Mouse (Mus musculus) myocyte (in vitro differentiated cells): ENCODE data around the gene Siah1a.

Source experiments
- CEBPB ChIP-seq: IDR thresholded peaks from 2 replicates; pipeline ENCODE4 v1.6.1; 2011; ENCODE audit warnings: mild to moderate bottlenecking, moderate library complexity; ENCODE audit not compliant: poor library complexity, insufficient read depth, severe bottlenecking
- E2F4 ChIP-seq: IDR thresholded peaks from one replicate; pipeline ENCODE4 v1.6.1; 2011; ENCODE audit warnings: mild to moderate bottlenecking, control low read depth, moderate library complexity; ENCODE audit not compliant: insufficient read depth
- MYOD1 ChIP-seq, 3 experiments: IDR thresholded peaks; one replicate each; pipeline ENCODE4 v1.6.1; 2011; ENCODE audit warnings: control low read depth in 2 of 3, low read depth in 2 of 3, mild to moderate bottlenecking in 2 of 3, moderate library complexity in 1 of 3; ENCODE audit not compliant: insufficient read length in 2 of 3, control insufficient read depth in 1 of 3
- MYOG ChIP-seq, 3 experiments: IDR thresholded peaks; one replicate each; pipeline ENCODE4 v1.6.1; 2011; ENCODE audit warnings: control low read depth in 2 of 3, low read depth in 2 of 3, mild to moderate bottlenecking in 2 of 3; ENCODE audit not compliant: insufficient read length in 2 of 3, control insufficient read depth in 1 of 3, insufficient read depth in 1 of 3
- POLR2A ChIP-seq: IDR thresholded peaks from one replicate; pipeline ENCODE4 v1.6.1; 2011; ENCODE audit warnings: low read depth, mild to moderate bottlenecking, control low read depth, moderate library complexity; ENCODE audit not compliant: insufficient read length

DNA sequence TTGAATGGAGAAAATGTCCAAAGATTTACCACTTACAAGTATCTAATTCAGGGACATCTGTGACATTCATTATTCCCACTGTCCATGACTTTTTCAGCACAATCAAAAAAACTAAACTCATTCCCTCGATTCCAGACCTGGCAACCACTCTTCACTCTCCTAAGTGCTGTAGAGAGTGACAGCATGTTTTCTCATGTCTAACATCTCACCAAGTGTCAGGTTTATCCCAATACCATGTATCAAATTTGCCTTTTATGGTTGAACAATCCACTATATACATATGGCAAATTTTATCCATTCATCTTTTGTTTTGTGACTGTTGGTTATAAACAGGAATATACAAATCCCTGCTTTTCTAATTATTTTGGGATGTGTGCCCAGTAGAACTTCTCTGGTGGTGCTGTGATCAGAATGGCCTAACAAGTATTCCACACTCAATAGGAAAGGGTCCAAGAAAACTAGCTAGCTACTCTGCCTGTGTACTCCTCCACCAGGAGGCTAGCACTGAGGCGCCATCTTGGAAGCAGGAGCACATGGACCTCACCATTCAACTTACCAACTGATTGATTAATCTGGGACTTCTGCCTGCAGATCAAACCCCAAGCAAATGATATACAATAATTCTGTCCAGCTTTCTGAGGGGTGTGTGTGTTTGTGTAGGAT is 27.3 kb downstream of the Siah1a start:
- no peak for TF ChIP-seq MYOG (IDR thresholded peaks at IDR 0.05; ENCODE audit: control insufficient read depth in 1 of 3, insufficient read depth in 1 of 3, insufficient read length in 2 of 3, low read depth in 2 of 3)
- no peak for TF ChIP-seq CEBPB
- TF ChIP-seq POLR2A, result no peak
- TF ChIP-seq E2F4, result no peak
- no peak for TF ChIP-seq MYOD1 (IDR thresholded peaks at IDR 0.05; ENCODE audit: control insufficient read depth in 1 of 3, insufficient read length in 2 of 3, low read depth in 2 of 3)
